Mouse (Mus musculus): ENCODE results near the gene Reln.

- TF ChIP-seq POLR2A (IDR thresholded peaks at IDR 0.05; ENCODE audit: insufficient read depth, low read depth, low read length), result no peak
- TF ChIP-seq CTCF (IDR thresholded peaks at IDR 0.05; ENCODE audit: insufficient read depth, low read depth, low read length), result no peak
Observed at GRCm38 (mm10) chr5:22160935-22161334, 183.6 kb downstream of the Reln start.
